Mouse (Mus musculus): ENCODE measurements around the gene Sh3gl2. TPM values are rescaled to one million over a fixed set of nuclear protein-coding genes. Genes with fewer than 3 reads are reported as not detected.

Sh3gl2 gene
- polyA plus RNA-seq, 2 experiments = 3.1 to 5.2 TPM

GRCm38 (mm10) chr4:85202582-85202981, 2.3 kb upstream of the Sh3gl2 start:
- H3K9ac ChIP-seq (ENCODE audit: low read depth, low read length, severe bottlenecking) = no peak overlapping the region
- TF ChIP-seq POLR2A (IDR thresholded peaks at IDR 0.05; ENCODE audit: borderline replicate concordance, extremely low read depth, insufficient read depth, insufficient read length) = no peak
- no peaks in the 10 kb centered on the region for H3K4me1 ChIP-seq (ENCODE audit: control insufficient read depth, insufficient read depth, low read length)
- no peaks in the 10 kb centered on the region for H3K36me3 ChIP-seq (ENCODE audit: control insufficient read depth, insufficient read depth, low read length)
- WGBS = 49% methylated on average over 7 of the region's 7 CpGs
- no peak overlapping the region for H3K4me2 ChIP-seq (replicated peaks; ENCODE audit: low read depth, low read length, severe bottlenecking)
- no peaks in the 10 kb centered on the region for H3K9me3 ChIP-seq (ENCODE audit: control insufficient read depth, low read length)
- no peak overlapping the region for H3K27ac ChIP-seq (replicated peaks; ENCODE audit: low read depth, low read length)
- no peak for ATAC-seq (ENCODE audit: low FRiP score, low read depth)
- H3K27me3 ChIP-seq (ENCODE audit: control insufficient read depth, insufficient read depth, low read length) = peaks cover 33% of the 10 kb centered on the region
- H3K4me3 ChIP-seq (replicated peaks; ENCODE audit: low read length) = no peak overlapping the region
- DNase-seq (ENCODE audit: low spot score) = no peak

GRCm38 (mm10) chr4:85205636-85206211, 798 bp downstream of the Sh3gl2 start:
- Histone ChIP-seq H3K27me3 (ENCODE audit: control insufficient read depth, insufficient read depth, low read length) (peaks cover 33% of the 10 kb centered on the region), H3K9me3 (ENCODE audit: control insufficient read depth, low read length) (no peaks in the 10 kb centered on the region), H3K9ac (ENCODE audit: low read depth, low read length, severe bottlenecking) (peak overlapping the region; percentile 49), H3K27ac (replicated peaks; ENCODE audit: low read depth, low read length) (no peak overlapping the region), H3K4me2 (replicated peaks; ENCODE audit: low read depth, low read length, severe bottlenecking) (peak overlapping the region; percentile 98), H3K4me1 (ENCODE audit: control insufficient read depth, insufficient read depth, low read length) (no peaks in the 10 kb centered on the region), H3K36me3 (ENCODE audit: control insufficient read depth, insufficient read depth, low read length) (no peaks in the 10 kb centered on the region), H3K4me3 (replicated peaks; ENCODE audit: low read length) (peak overlapping the region; percentile 54)
- TF ChIP-seq POLR2A (IDR thresholded peaks at IDR 0.05; ENCODE audit: borderline replicate concordance, extremely low read depth, insufficient read depth, insufficient read length) = no peak
- WGBS = under 1% methylated on average over 41 of the region's 43 CpGs
- DNase-seq (ENCODE audit: low spot score) (no peak), ATAC-seq (ENCODE audit: low FRiP score, low read depth) (peak; percentile 41)

- no peak overlapping the region for H3K27ac ChIP-seq (replicated peaks; ENCODE audit: low read depth, low read length)
- peaks cover 33% of the 10 kb centered on the region for H3K27me3 ChIP-seq (ENCODE audit: control insufficient read depth, insufficient read depth, low read length)
- H3K4me3 ChIP-seq (replicated peaks; ENCODE audit: low read length) = no peak overlapping the region
- no peak overlapping the region for H3K4me2 ChIP-seq (replicated peaks; ENCODE audit: low read depth, low read length, severe bottlenecking)
- no peaks in the 10 kb centered on the region for H3K4me1 ChIP-seq (ENCODE audit: control insufficient read depth, insufficient read depth, low read length)
- WGBS = 41% methylated on average over 3 of the region's 3 CpGs
- no peak for DNase-seq (ENCODE audit: low spot score)
- H3K36me3 ChIP-seq (ENCODE audit: control insufficient read depth, insufficient read depth, low read length) = no peaks in the 10 kb centered on the region
- TF ChIP-seq POLR2A (IDR thresholded peaks at IDR 0.05; ENCODE audit: borderline replicate concordance, extremely low read depth, insufficient read depth, insufficient read length) = no peak
- H3K9me3 ChIP-seq (ENCODE audit: control insufficient read depth, low read length) = no peaks in the 10 kb centered on the region
- ATAC-seq (ENCODE audit: low FRiP score, low read depth) = no peak
- H3K9ac ChIP-seq (ENCODE audit: low read depth, low read length, severe bottlenecking) = no peak overlapping the region
Observed at GRCm38 (mm10) chr4:85206675-85207400, 1.9 kb downstream of the Sh3gl2 start.

GRCm38 (mm10) chr4:85207515-85207914, 2.6 kb downstream of the Sh3gl2 start:
- ATAC-seq (ENCODE audit: low FRiP score, low read depth) (no peak), DNase-seq (ENCODE audit: low spot score) (no peak)
- Histone ChIP-seq H3K4me1 (ENCODE audit: control insufficient read depth, insufficient read depth, low read length) (no peaks in the 10 kb centered on the region), H3K27ac (replicated peaks; ENCODE audit: low read depth, low read length) (no peak overlapping the region), H3K9me3 (ENCODE audit: control insufficient read depth, low read length) (no peaks in the 10 kb centered on the region), H3K36me3 (ENCODE audit: control insufficient read depth, insufficient read depth, low read length) (no peaks in the 10 kb centered on the region), H3K9ac (ENCODE audit: low read depth, low read length, severe bottlenecking) (no peak overlapping the region), H3K27me3 (ENCODE audit: control insufficient read depth, insufficient read depth, low read length) (peaks cover 33% of the 10 kb centered on the region), H3K4me2 (replicated peaks; ENCODE audit: low read depth, low read length, severe bottlenecking) (no peak overlapping the region), H3K4me3 (replicated peaks; ENCODE audit: low read length) (no peak overlapping the region)
- WGBS = 91% methylated on average over 9 of the region's 9 CpGs
- TF ChIP-seq POLR2A (IDR thresholded peaks at IDR 0.05; ENCODE audit: borderline replicate concordance, extremely low read depth, insufficient read depth, insufficient read length) = no peak

GRCm38 (mm10) chr4:85208531-85208930, 3.6 kb downstream of the Sh3gl2 start:
- Histone ChIP-seq H3K27me3 (ENCODE audit: control insufficient read depth, insufficient read depth, low read length) (peaks cover 31% of the 10 kb centered on the region), H3K36me3 (ENCODE audit: control insufficient read depth, insufficient read depth, low read length) (no peaks in the 10 kb centered on the region), H3K9ac (ENCODE audit: low read depth, low read length, severe bottlenecking) (no peak overlapping the region), H3K9me3 (ENCODE audit: control insufficient read depth, low read length) (no peaks in the 10 kb centered on the region), H3K27ac (replicated peaks; ENCODE audit: low read depth, low read length) (no peak overlapping the region), H3K4me3 (replicated peaks; ENCODE audit: low read length) (no peak overlapping the region), H3K4me1 (ENCODE audit: control insufficient read depth, insufficient read depth, low read length) (no peaks in the 10 kb centered on the region), H3K4me2 (replicated peaks; ENCODE audit: low read depth, low read length, severe bottlenecking) (no peak overlapping the region)
- WGBS = 86% methylated on average over 1 of the region's 1 CpGs
- no peak for DNase-seq (ENCODE audit: low spot score)
- TF ChIP-seq POLR2A (IDR thresholded peaks at IDR 0.05; ENCODE audit: borderline replicate concordance, extremely low read depth, insufficient read depth, insufficient read length) = no peak
- ATAC-seq (ENCODE audit: low FRiP score, low read depth) = no peak
